Mouse (Mus musculus) forebrain, embryonic 14.5 days (tissue): ENCODE measurements around the gene Tbx10. TPM values are rescaled to one million over a fixed set of nuclear protein-coding genes. Genes with fewer than 3 reads are reported as not detected.

Experiments
- ATAC-seq: fragments of 200-750 bp; cut with Nextera tagmentation; 2 replicates; pipeline ENCODE4 v1.8.0; 2017; ENCODE audit warnings: mild to moderate bottlenecking, moderate library complexity
- DNase-seq: peaks from one replicate; pipeline ENCODE4 v3.0.0-alpha.2; 2015; ENCODE audit warnings: low spot score
- H3K27ac ChIP-seq: fragments of 300-500 bp; sonication (generic); 2 replicates; pipeline ENCODE4 v1.5.1; 2014; ENCODE audit warnings: low read depth, mild to moderate bottlenecking, control low read depth, low read length, moderate library complexity
- H3K27me3 ChIP-seq: fragments of 300-500 bp; sonication (generic); replicated peaks from 2 replicates; pipeline ENCODE4 v1.6.1; 2014; ENCODE audit warnings: low read length, control low read depth, mixed read lengths; ENCODE audit not compliant: control insufficient read depth, insufficient read depth
- H3K36me3 ChIP-seq: fragments of 300-500 bp; sonication (generic); 2 replicates; pipeline ENCODE4 v1.6.1; 2014; ENCODE audit warnings: low read length, control low read depth; ENCODE audit not compliant: control insufficient read depth, insufficient read depth
- H3K4me1 ChIP-seq: fragments of 300-500 bp; sonication (generic); 2 replicates; pipeline ENCODE4 v1.6.1; 2014; ENCODE audit warnings: antibody characterized with exemption, low read length, control low read depth; ENCODE audit not compliant: control insufficient read depth, insufficient read depth
- H3K4me2 ChIP-seq: fragments of 300-500 bp; sonication (generic); 2 replicates; pipeline ENCODE4 v1.6.1; 2014; ENCODE audit warnings: mild to moderate bottlenecking, control low read depth, low read length
- H3K4me3 ChIP-seq: fragments of 300-500 bp; sonication (generic); 2 replicates; pipeline ENCODE4 v1.5.1; 2014; ENCODE audit warnings: low read depth, low read length, control low read depth
- H3K9ac ChIP-seq: fragments of 300-500 bp; sonication (generic); 2 replicates; pipeline ENCODE4 v1.6.1; 2014; ENCODE audit warnings: mild to moderate bottlenecking, low read length, control low read depth, moderate library complexity
- H3K9me3 ChIP-seq: fragments of 300-500 bp; sonication (generic); replicated peaks from 2 replicates; pipeline ENCODE4 v1.6.1; 2016; ENCODE audit warnings: low read length, control low read depth, mixed read lengths; ENCODE audit not compliant: control insufficient read depth
- WGBS: fragments of 180-500 bp; shearing (Covaris S2); extraction: QIAGEN DNeasy Blood & Tissue Kit; methylation state at CpG from one replicate; pipeline ENCODE4 v1.1.7; 2014; 5-methylcytosine and 5-hydroxymethylcytosine counted together
- polyA plus RNA-seq: library from polyadenylated mRNA; unstranded; fragments of >200 nt; fragmentation: Nextera tagmentation; extraction: Ambion mirVana; gene quantifications from 2 replicates; pipeline ENCODE4 v1.2.1, GENCODE M21; 2014

The Tbx10 gene
- not detected in 2 replicates for polyA plus RNA-seq

GRCm38 (mm10) chr19:3992416-3992815, at the start of gene Tbx10:
Tbx10 (plus strand) TSS chr19:3992752.
- Histone ChIP-seq H3K27ac (no peak within 1 kb of the TSS), H3K27me3 (no peaks in the 10 kb centered on the region), H3K4me2 (no peak within 1 kb of the TSS), H3K4me1 (no peaks in the 10 kb centered on the region), H3K4me3 (no peak within 1 kb of the TSS), H3K9me3 (no peaks in the 10 kb centered on the region), H3K36me3 (no peaks in the 10 kb centered on the region), H3K9ac (no peak within 1 kb of the TSS)
- DNase-seq: no peak
- WGBS: 51% methylated on average over 5 of the region's 5 CpGs
- no peak for ATAC-seq

DNA sequence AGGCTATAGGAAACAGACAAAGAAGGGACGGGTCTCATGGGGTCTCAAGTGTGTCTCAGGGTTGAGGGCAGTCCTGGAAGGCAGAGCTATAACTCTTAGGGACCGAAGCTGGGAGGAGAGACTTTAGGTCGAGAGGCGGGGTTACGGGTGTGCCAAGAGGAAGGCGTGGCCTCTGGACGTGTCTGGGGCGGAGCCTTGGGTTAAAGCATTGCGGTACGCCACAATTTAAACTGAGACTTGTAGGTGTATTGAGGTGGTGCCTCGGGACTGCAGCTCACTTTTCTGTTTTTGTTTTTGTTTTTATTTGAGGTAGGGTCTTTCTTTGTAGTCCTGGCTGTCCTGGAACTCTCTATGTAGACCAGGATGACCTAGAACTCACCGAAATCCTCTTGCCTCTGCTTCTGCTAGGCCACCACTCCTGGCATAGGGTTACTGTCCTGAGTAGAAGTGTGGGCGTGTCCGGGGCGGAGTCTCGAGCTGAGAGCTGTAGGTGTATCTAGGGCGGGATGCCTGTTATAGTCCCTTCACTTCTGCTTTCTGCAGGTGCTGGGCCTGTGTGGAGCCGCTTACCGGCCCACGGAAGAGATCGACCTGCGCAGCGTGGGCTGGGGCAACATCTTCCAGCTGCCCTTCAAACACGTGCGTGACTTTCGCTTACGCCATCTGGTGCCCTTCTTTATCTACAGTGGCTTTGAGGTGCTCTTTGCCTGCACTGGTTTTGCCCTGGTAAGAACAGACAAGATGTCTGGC, 49.4 kb upstream of the Tbx10 start:
- Histone ChIP-seq H3K4me1 (no peaks in the 10 kb centered on the region), H3K27ac (no peak overlapping the region), H3K9ac (no peak overlapping the region), H3K4me2 (no peak overlapping the region), H3K9me3 (no peaks in the 10 kb centered on the region), H3K36me3 (no peaks in the 10 kb centered on the region), H3K27me3 (no peaks in the 10 kb centered on the region), H3K4me3 (no peak overlapping the region)
- DNase-seq (no peak), ATAC-seq (no peak)
- WGBS: 23% methylated on average over 27 of the region's 27 CpGs

- 33% methylated on average over 10 of the region's 10 CpGs for WGBS
- Histone ChIP-seq H3K4me3 (no peak overlapping the region), H3K9me3 (no peaks in the 10 kb centered on the region), H3K27me3 (no peaks in the 10 kb centered on the region), H3K4me1 (no peaks in the 10 kb centered on the region), H3K4me2 (no peak overlapping the region), H3K9ac (no peak overlapping the region), H3K27ac (no peak overlapping the region), H3K36me3 (no peaks in the 10 kb centered on the region)
- DNase-seq (no peak), ATAC-seq (no peak)
Observed at GRCm38 (mm10) chr19:3945872-3946564, 46.5 kb upstream of the Tbx10 start.

- H3K4me2 ChIP-seq: no peak overlapping the region
- H3K4me1 ChIP-seq: no peaks in the 10 kb centered on the region
- no peaks in the 10 kb centered on the region for H3K36me3 ChIP-seq
- no peak overlapping the region for H3K4me3 ChIP-seq
- DNase-seq (peak; percentile 73), ATAC-seq (peak; percentile 65; the same call in 1 of the 2 replicates)
- no peaks in the 10 kb centered on the region for H3K27me3 ChIP-seq
- H3K9ac ChIP-seq: no peak overlapping the region
- no peaks in the 10 kb centered on the region for H3K9me3 ChIP-seq
- no peak overlapping the region for H3K27ac ChIP-seq
- WGBS: 17% methylated on average over 2 of the region's 2 CpGs
Observed at GRCm38 (mm10) chr19:3946715-3947114, 45.8 kb upstream of the Tbx10 start.

GRCm38 (mm10) chr19:3947813-3948212, 44.7 kb upstream of the Tbx10 start:
- Histone ChIP-seq H3K27ac (no peak overlapping the region), H3K36me3 (no peaks in the 10 kb centered on the region), H3K27me3 (no peaks in the 10 kb centered on the region), H3K9ac (no peak overlapping the region), H3K9me3 (no peaks in the 10 kb centered on the region), H3K4me1 (no peaks in the 10 kb centered on the region), H3K4me3 (no peak overlapping the region), H3K4me2 (no peak overlapping the region)
- 74% methylated on average over 3 of the region's 3 CpGs for WGBS
- ATAC-seq: no peak
- no peak for DNase-seq

DNA sequence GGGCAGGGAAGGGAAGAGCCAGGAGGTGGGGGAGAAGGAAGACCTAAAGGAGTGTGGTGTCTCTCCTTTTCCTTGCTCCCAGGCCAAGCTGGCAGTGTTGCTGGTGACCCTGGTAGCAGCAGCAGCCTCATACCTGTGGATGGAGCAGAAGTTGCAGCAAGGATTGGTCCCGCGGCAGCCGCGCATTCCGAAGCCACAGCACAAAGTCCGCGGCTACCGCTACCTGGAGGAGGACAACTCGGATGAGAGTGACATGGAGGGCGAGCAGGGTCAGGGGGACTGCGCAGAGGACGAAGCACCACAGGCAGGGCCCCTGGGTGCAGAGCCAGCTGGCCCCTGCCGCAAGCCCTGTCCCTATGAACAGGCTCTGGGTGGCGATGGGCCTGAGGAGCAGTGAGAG, 44.0 kb upstream of the Tbx10 start:
- no peaks in the 10 kb centered on the region for H3K27me3 ChIP-seq
- H3K4me1 ChIP-seq: no peaks in the 10 kb centered on the region
- DNase-seq (no peak), ATAC-seq (no peak)
- no peaks in the 10 kb centered on the region for H3K9me3 ChIP-seq
- no peaks in the 10 kb centered on the region for H3K36me3 ChIP-seq
- no peak overlapping the region for H3K4me3 ChIP-seq
- H3K9ac ChIP-seq: no peak overlapping the region
- H3K4me2 ChIP-seq: no peak overlapping the region
- no peak overlapping the region for H3K27ac ChIP-seq
- 70% methylated on average over 14 of the region's 14 CpGs for WGBS

DNA sequence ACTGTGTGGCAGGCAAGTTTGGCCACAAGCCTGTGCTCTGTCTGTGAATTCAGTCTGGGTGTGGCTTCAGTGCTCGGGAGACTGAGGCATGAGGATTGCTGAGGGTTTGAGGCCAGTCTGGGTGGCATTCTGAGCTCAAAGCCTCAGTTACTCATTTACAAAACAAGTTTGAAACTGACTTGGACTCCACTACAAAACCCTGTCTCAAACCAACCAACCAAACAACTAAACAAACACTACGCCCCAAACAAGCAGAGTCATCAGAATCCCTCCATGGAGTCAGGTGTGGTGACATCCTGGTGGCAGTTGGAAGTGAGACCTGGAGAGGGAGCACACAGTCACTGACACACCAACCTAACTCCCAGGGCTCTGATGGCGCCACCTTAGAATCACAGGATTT, 42.2 kb upstream of the Tbx10 start:
- 74% methylated on average over 3 of the region's 3 CpGs for WGBS

GRCm38 (mm10) chr19:3951461-3951860, 41.1 kb upstream of the Tbx10 start:
- H3K9me3 ChIP-seq: no peaks in the 10 kb centered on the region
- DNase-seq: no peak
- no peak overlapping the region for H3K4me2 ChIP-seq
- H3K4me1 ChIP-seq: no peaks in the 10 kb centered on the region
- no peak overlapping the region for H3K9ac ChIP-seq
- no peaks in the 10 kb centered on the region for H3K36me3 ChIP-seq
- no peak overlapping the region for H3K4me3 ChIP-seq
- H3K27ac ChIP-seq: no peak overlapping the region
- H3K27me3 ChIP-seq: no peaks in the 10 kb centered on the region
- no peak for ATAC-seq

More for the DNA sequence above, 42.2 kb upstream of the Tbx10 start:
- H3K4me1 ChIP-seq: no peaks in the 10 kb centered on the region
- no peak overlapping the region for H3K9ac ChIP-seq
- no peak overlapping the region for H3K27ac ChIP-seq
- DNase-seq (no peak), ATAC-seq (no peak)
- H3K9me3 ChIP-seq: no peaks in the 10 kb centered on the region
- no peak overlapping the region for H3K4me2 ChIP-seq
- H3K27me3 ChIP-seq: no peaks in the 10 kb centered on the region
- H3K4me3 ChIP-seq: no peak overlapping the region
- H3K36me3 ChIP-seq: no peaks in the 10 kb centered on the region

- Histone ChIP-seq H3K4me2 (no peak overlapping the region), H3K9me3 (no peaks in the 10 kb centered on the region), H3K4me3 (no peak overlapping the region), H3K27ac (no peak overlapping the region), H3K4me1 (no peaks in the 10 kb centered on the region), H3K9ac (no peak overlapping the region), H3K27me3 (no peaks in the 10 kb centered on the region), H3K36me3 (no peaks in the 10 kb centered on the region)
- DNase-seq: no peak
- ATAC-seq: no peak
- WGBS: 61% methylated on average over 1 of the region's 1 CpGs
Observed at GRCm38 (mm10) chr19:3952099-3952498, 40.5 kb upstream of the Tbx10 start.
